Mouse (Mus musculus) heart, embryonic 11.5 days (tissue): ENCODE results near the gene Gapdh. TPM values are rescaled to one million over a fixed set of nuclear protein-coding genes. Genes with fewer than 3 reads are reported as not detected.

ENCODE experiments used
- ATAC-seq: fragments of 200-750 bp; cut with Nextera tagmentation; replicated peaks from 2 replicates; pipeline ENCODE4 v1.8.0; 2017; ENCODE audit warnings: moderate library complexity; ENCODE audit not compliant: insufficient number of reproducible peaks, low FRiP score, low TSS enrichment
- H3K27ac ChIP-seq: fragments of 300-500 bp; sonication (generic); 2 replicates; pipeline ENCODE4 v1.5.1; 2014; ENCODE audit warnings: mild to moderate bottlenecking, low read depth, low read length
- H3K27me3 ChIP-seq: fragments of 300-500 bp; sonication (generic); 2 replicates; pipeline ENCODE4 v1.6.1; 2014; ENCODE audit warnings: mild to moderate bottlenecking, low read length, mixed read lengths; ENCODE audit not compliant: control insufficient read depth, insufficient read depth
- H3K36me3 ChIP-seq: fragments of 300-500 bp; sonication (generic); 2 replicates; pipeline ENCODE4 v1.6.1; 2014; ENCODE audit warnings: mild to moderate bottlenecking, low read length, moderate library complexity, mixed read lengths; ENCODE audit not compliant: control insufficient read depth, insufficient read depth
- H3K4me1 ChIP-seq: fragments of 300-500 bp; sonication (generic); 2 replicates; pipeline ENCODE4 v1.6.1; 2014; ENCODE audit warnings: low read length; ENCODE audit not compliant: control insufficient read depth, insufficient read depth
- H3K4me2 ChIP-seq: fragments of 300-500 bp; sonication (generic); 2 replicates; pipeline ENCODE4 v1.6.1; 2014; ENCODE audit warnings: mild to moderate bottlenecking, moderate library complexity
- H3K4me3 ChIP-seq: fragments of 300-500 bp; sonication (generic); 2 replicates; pipeline ENCODE4 v1.5.1; 2014; ENCODE audit warnings: low read depth, low read length
- H3K9ac ChIP-seq: fragments of 300-500 bp; sonication (generic); 2 replicates; pipeline ENCODE4 v1.6.1; 2014; ENCODE audit warnings: mild to moderate bottlenecking, low read depth, low read length, moderate library complexity
- H3K9me3 ChIP-seq: fragments of 300-500 bp; sonication (generic); replicated peaks from 2 replicates; pipeline ENCODE4 v1.6.1; 2016; ENCODE audit warnings: low read length; ENCODE audit not compliant: control insufficient read depth
- WGBS: fragments of 180-500 bp; shearing (Covaris S2); extraction: QIAGEN DNeasy Blood & Tissue Kit; methylation state at CpG from one replicate; pipeline ENCODE4 v1.1.7; 2014; ENCODE audit not compliant: insufficient replicate concordance; 5-methylcytosine and 5-hydroxymethylcytosine counted together
- polyA plus RNA-seq: library from polyadenylated mRNA; unstranded; fragments of >200 nt; fragmentation: Nextera tagmentation; extraction: Ambion mirVana; gene quantifications from 2 replicates; pipeline ENCODE4 v1.2.1, GENCODE M21; 2014

Gene Gapdh
- polyA plus RNA-seq, 1 experiment from 2014 or later = 4,472 TPM

DNA sequence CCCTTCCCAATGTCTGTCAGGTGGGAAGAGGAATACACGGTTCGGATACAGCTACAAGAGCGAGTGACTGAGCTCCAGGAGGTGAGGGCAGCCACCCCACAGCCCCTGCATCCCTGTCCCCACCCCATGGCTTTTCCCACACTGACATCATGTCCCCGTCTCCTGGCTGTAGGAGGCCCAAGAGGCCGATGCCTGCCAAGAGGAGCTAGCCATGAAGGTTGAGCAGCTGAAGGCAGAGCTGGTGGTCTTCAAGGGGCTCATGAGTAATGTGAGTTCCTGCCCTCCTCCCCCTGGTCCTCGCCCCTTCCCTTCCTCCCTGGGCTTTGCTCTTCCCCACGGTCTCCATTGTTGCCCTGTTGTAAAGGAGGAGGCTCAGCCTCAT, 16.7 kb downstream of the Gapdh start:
- Histone ChIP-seq H3K36me3 (peaks cover 9% of the 10 kb centered on the region), H3K4me3 (no peak overlapping the region; the same call in 1 of the 2 replicates), H3K9ac (peak overlapping the region; percentile 86), H3K4me2 (peak overlapping the region; percentile 94), H3K27me3 (no peaks in the 10 kb centered on the region), H3K27ac (peak overlapping the region; percentile 89), H3K9me3 (no peaks in the 10 kb centered on the region), H3K4me1 (peaks cover 40% of the 10 kb centered on the region)
- WGBS = 69% methylated on average over 7 of the region's 7 CpGs
- no peak for ATAC-seq

DNA sequence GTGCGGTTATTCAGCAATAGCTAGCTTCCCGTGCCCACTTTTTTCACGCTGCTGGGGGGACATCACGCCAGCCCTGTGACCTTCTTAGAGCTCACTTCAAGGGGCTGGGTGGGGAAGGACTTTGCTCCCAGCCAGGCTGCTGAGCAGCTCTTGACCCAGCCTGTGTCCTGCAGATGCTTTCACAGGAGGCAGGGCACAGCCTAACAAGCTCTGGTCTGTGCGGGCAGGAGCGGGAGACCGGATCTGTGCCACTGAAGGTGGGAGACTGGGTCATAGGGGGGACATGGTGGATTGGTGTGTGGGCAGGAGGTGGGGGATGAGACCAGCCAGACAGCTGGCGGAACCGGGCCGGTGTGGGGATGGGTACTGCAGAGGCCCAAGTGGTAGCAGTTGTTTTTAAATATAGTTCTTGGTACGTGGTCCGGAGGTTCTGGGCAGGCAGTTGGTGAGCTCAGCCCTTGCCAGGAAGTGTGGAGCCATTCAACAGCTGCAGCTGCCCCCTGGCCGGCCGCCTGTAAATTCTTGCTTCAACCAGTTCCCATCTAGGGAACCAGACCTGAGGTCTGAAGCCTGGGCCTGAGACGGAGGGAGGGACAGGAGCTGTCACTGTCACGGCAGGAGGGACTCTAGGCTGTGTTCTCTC, 17.2 kb downstream of the Gapdh start:
- Histone ChIP-seq H3K36me3 (peaks cover 9% of the 10 kb centered on the region), H3K4me2 (peak overlapping the region; percentile 94), H3K9me3 (no peaks in the 10 kb centered on the region), H3K4me3 (peak overlapping the region; percentile 19), H3K27ac (peak overlapping the region; percentile 89), H3K4me1 (peaks cover 40% of the 10 kb centered on the region), H3K9ac (peak overlapping the region; percentile 86), H3K27me3 (no peaks in the 10 kb centered on the region)
- WGBS = 59% methylated on average over 16 of the region's 16 CpGs
- no peak for ATAC-seq

DNA sequence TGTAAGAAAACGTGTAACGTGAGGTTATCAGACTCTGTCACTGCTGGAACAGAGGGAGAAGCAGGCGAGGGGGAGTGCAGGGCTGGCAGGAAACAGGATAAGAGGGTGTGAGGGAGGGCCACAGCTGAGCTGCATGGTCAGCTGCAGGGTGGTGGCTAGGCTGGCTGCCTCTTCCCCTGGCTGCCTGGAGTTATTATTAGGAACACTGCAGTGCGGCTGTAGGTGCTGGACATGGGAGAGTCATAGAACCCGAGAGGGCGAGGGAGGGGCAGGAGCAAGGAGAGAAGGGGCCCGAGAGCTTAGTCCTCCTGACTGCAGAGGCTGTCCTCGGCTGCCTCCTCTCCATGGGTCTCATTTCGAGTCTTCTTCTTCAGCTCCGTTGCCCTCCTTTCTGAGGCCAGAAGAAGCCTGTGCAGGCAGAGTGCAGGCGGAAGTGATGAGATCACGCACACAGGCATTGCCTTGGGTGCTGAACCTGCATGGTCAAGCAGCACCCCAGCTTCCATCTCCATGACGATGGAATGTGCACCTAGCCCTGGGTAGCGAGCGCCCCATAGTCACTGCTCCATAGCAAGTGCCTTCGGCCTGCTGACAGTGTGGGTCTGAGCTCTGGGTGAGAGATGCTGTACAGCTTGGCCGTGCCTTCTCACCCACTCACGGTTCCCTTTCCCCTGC, 17.9 kb downstream of the Gapdh start:
- peak overlapping the region; percentile 94 for H3K4me2 ChIP-seq
- H3K36me3 ChIP-seq = peaks cover 9% of the 10 kb centered on the region
- H3K27ac ChIP-seq = peak overlapping the region; percentile 89
- peak overlapping the region; percentile 86 for H3K9ac ChIP-seq
- 36% methylated on average over 18 of the region's 18 CpGs for WGBS
- no peaks in the 10 kb centered on the region for H3K9me3 ChIP-seq
- H3K27me3 ChIP-seq = no peaks in the 10 kb centered on the region
- ATAC-seq = peak; percentile 60
- peak overlapping the region; percentile 19 for H3K4me3 ChIP-seq
- H3K4me1 ChIP-seq = peaks cover 40% of the 10 kb centered on the region

DNA sequence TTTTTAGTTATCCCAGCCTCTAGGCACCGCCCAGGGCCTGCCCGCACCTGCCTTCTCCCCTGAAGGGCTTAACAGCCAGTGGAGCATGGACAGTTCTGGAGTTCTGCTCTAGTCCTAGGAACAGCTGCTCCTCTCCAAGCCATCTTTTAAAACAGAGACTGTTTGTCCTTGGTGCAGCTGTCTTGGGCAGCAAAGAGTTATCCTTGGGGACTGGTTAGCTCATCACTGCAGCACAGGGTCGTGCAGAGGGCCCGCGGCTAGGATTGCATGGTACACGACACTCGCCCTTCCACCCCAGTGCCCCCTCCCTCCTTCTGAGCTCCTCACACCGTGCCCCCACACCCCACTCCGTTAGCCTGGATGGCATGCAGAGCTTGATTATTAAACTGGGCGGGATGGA, 18.9 kb downstream of the Gapdh start:
- no peak overlapping the region; the same call in 1 of the 2 replicates for H3K4me3 ChIP-seq
- no peaks in the 10 kb centered on the region for H3K9me3 ChIP-seq
- peak overlapping the region; percentile 94 for H3K4me2 ChIP-seq
- H3K4me1 ChIP-seq = peaks cover 40% of the 10 kb centered on the region
- peak overlapping the region; percentile 86 for H3K9ac ChIP-seq
- WGBS = 56% methylated on average over 10 of the region's 10 CpGs
- ATAC-seq = no peak
- H3K27me3 ChIP-seq = no peaks in the 10 kb centered on the region
- peaks cover 6% of the 10 kb centered on the region; the same call in 1 of the 2 replicates for H3K36me3 ChIP-seq
- peak overlapping the region; percentile 89 for H3K27ac ChIP-seq

DNA sequence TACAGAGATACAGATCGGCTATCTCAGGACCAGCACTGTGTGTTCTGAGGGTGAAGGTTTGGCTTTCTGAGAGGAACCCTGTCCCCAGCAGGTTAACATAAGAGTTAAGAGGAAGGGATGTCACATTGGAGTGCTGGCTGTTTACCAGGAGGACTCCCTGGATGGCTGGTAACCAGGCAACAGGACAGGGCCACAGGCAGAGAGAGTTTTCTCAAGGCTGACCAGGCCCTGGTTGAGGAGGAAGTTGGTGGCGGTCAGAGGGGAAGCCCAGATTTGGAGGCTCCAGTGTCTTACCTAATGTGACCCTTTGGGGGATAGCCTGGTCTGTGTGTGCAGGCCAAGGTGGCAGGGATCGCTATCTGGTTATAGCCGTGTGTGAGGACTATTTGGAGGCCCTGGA, 19.5 kb downstream of the Gapdh start:
- Histone ChIP-seq H3K36me3 (peaks cover 9% of the 10 kb centered on the region), H3K9me3 (no peaks in the 10 kb centered on the region), H3K4me2 (peak overlapping the region; percentile 94), H3K4me3 (peak overlapping the region; percentile 82), H3K27me3 (no peaks in the 10 kb centered on the region), H3K27ac (peak overlapping the region; percentile 89), H3K9ac (peak overlapping the region; percentile 86), H3K4me1 (peaks cover 40% of the 10 kb centered on the region)
- 54% methylated on average over 4 of the region's 4 CpGs for WGBS
- no peak for ATAC-seq

DNA sequence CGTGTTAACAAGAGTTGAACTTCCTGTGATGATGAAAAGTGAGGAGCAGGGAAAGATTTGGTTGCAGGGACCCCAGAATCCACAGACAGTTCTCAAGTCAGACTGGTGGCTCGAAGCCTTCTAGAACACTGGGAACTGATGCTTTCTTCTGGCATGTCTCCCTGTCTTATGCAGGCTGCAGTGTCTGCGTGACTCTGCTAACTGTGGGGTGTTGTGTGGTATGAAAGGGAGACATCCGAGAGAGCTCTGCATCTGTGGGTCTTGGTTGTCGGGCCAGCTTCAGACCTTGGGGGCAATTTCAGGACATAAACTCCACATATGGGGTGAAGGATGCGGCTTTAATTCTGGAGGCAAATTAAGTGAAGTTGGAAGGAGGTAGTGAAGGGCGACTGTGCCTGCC, 20.1 kb downstream of the Gapdh start:
- Histone ChIP-seq H3K4me1 (peaks cover 40% of the 10 kb centered on the region), H3K4me3 (peak overlapping the region; percentile 82), H3K27me3 (no peaks in the 10 kb centered on the region), H3K9me3 (no peaks in the 10 kb centered on the region), H3K9ac (peak overlapping the region; percentile 86), H3K27ac (peak overlapping the region; percentile 7; the same call in 1 of the 2 replicates), H3K4me2 (peak overlapping the region; percentile 94), H3K36me3 (peaks cover 13% of the 10 kb centered on the region)
- no peak for ATAC-seq
- 58% methylated on average over 7 of the region's 7 CpGs for WGBS

DNA sequence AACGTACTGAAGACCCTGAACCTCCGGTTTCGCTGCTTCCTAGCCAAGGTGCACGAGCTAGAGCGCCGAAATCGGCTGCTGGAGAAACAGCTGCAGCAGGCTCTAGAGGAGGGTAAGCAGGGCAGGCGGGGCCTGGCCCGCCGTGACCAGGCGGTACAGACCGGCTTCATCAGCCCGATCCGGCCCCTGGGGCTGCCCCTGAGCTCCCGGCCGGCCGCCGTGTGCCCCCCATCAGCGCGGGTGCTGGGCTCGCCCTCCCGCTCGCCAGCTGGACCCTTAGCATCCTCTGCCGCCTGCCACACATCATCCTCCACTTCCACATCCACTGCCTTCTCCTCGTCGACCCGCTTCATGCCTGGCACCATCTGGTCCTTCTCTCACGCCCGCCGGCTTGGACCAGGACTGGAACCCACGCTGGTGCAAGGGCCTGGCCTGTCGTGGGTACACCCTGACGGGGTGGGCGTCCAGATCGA, 20.8 kb downstream of the Gapdh start:
- peak overlapping the region; percentile 86 for H3K9ac ChIP-seq
- H3K27ac ChIP-seq = peak overlapping the region; percentile 86
- no peaks in the 10 kb centered on the region for H3K9me3 ChIP-seq
- peak; percentile 62 for ATAC-seq
- peak overlapping the region; percentile 94 for H3K4me2 ChIP-seq
- no peaks in the 10 kb centered on the region for H3K27me3 ChIP-seq
- H3K36me3 ChIP-seq = peaks cover 18% of the 10 kb centered on the region
- 2% methylated on average over 34 of the region's 35 CpGs for WGBS
- peaks cover 40% of the 10 kb centered on the region for H3K4me1 ChIP-seq
- peak overlapping the region; percentile 82 for H3K4me3 ChIP-seq

DNA sequence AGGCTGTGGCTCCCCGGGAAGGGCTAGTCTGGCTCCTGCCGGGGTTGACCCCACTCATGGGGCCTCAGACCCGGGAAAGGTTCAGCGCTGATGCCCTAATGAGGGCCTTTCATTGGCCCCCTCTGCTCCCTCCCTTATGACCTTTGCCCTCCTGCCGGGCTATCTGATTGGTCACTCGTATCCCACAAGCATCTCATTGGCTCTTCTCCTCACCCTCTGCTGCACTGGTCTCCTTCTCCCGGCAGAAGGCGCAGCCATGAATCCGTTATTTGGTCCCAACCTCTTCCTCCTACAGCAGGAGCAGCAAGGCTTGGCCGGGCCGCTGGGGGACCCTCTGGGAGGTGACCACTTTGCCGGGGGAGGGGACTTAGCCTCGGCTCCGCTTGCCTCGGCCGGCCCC, 21.3 kb downstream of the Gapdh start, which contains the start of gene Iffo1:
Gene Iffo1, plus strand, starts transcription at position 241 of the 400 bp plus-strand sequence.
- WGBS = 0% methylated on average over 16 of the region's 16 CpGs
- peak; percentile 87 for ATAC-seq
- H3K36me3 ChIP-seq = peaks cover 21% of the 10 kb centered on the region

More for the DNA sequence above, 21.3 kb downstream of the Gapdh start, which contains the start of gene Iffo1:
- Histone ChIP-seq H3K4me1 (peaks cover 40% of the 10 kb centered on the region), H3K9ac (peak within 1 kb of the TSS; percentile 86), H3K27ac (peak within 1 kb of the TSS; percentile 86), H3K27me3 (no peaks in the 10 kb centered on the region), H3K9me3 (no peaks in the 10 kb centered on the region), H3K4me3 (peak within 1 kb of the TSS; percentile 82), H3K4me2 (peak within 1 kb of the TSS; percentile 94)
